Mouse (Mus musculus): ENCODE results near the gene Def8. TPM values are rescaled to one million over a fixed set of nuclear protein-coding genes. Genes with fewer than 3 reads are reported as not detected.

Def8 gene
- polyA plus RNA-seq, 1 experiment from 2014 or later = 32.2 TPM

Other genes with a start within 250 kb of the Def8 start
- 1.0 and 1.3 TPM in 2 replicates for gene Dpep1, start 237.3 kb upstream of the Def8 start, polyA plus RNA-seq (2014; fragmentation: Nextera tagmentation; extraction: Ambion mirVana)
- 63.1 and 74.1 TPM in 2 replicates for gene Chmp1a, start 210.8 kb upstream of the Def8 start, polyA plus RNA-seq (2014; fragmentation: Nextera tagmentation; extraction: Ambion mirVana)
- gene Spata33, start 210.7 kb upstream of the Def8 start, polyA plus RNA-seq (2014; fragmentation: Nextera tagmentation; extraction: Ambion mirVana) = 3.4 and 5.0 TPM in 2 replicates
- 22.6 and 24.2 TPM in 2 replicates for gene Cdk10, start 198.7 kb upstream of the Def8 start, polyA plus RNA-seq (2014; fragmentation: Nextera tagmentation; extraction: Ambion mirVana)
- 1.6 TPM in 2 replicates for gene Spata2l, start 187.3 kb upstream of the Def8 start, polyA plus RNA-seq (2014; fragmentation: Nextera tagmentation; extraction: Ambion mirVana)
- 11.7 and 12.1 TPM in 2 replicates for gene Zfp276, start 169.3 kb upstream of the Def8 start, polyA plus RNA-seq (2014; fragmentation: Nextera tagmentation; extraction: Ambion mirVana)
- 16.8 and 19.8 TPM in 2 replicates for gene Vps9d1, start 169.2 kb upstream of the Def8 start, polyA plus RNA-seq (2014; fragmentation: Nextera tagmentation; extraction: Ambion mirVana)
- gene Fanca, start 105.0 kb upstream of the Def8 start, polyA plus RNA-seq (2014; fragmentation: Nextera tagmentation; extraction: Ambion mirVana) = 22.8 and 27.7 TPM in 2 replicates
- gene Spire2, start 90.8 kb upstream of the Def8 start, polyA plus RNA-seq (2014; fragmentation: Nextera tagmentation; extraction: Ambion mirVana) = 2.9 and 3.0 TPM in 2 replicates
- gene Tcf25, start 49.8 kb upstream of the Def8 start, polyA plus RNA-seq (2014; fragmentation: Nextera tagmentation; extraction: Ambion mirVana) = 148 and 165 TPM in 2 replicates
- gene Mc1r, start 16.4 kb upstream of the Def8 start, polyA plus RNA-seq (2014; fragmentation: Nextera tagmentation; extraction: Ambion mirVana) = 0.06 TPM in 1 of 2 replicates, not detected in the other
- gene Tubb3, start 12.1 kb upstream of the Def8 start, polyA plus RNA-seq (2014; fragmentation: Nextera tagmentation; extraction: Ambion mirVana) = 13.6 and 13.8 TPM in 2 replicates
- gene Afg3l1, start 54.4 kb downstream of the Def8 start, polyA plus RNA-seq (2014; fragmentation: Nextera tagmentation; extraction: Ambion mirVana) = 29.8 and 32.9 TPM in 2 replicates
- 2.2 and 3.2 TPM in 2 replicates for gene Dbndd1, start 91.9 kb downstream of the Def8 start, polyA plus RNA-seq (2014; fragmentation: Nextera tagmentation; extraction: Ambion mirVana)
- 17.8 and 18.5 TPM in 2 replicates for gene Gas8, start 95.3 kb downstream of the Def8 start, polyA plus RNA-seq (2014; fragmentation: Nextera tagmentation; extraction: Ambion mirVana)
- 15.9 and 17.3 TPM in 2 replicates for gene Rhou, start 230.4 kb downstream of the Def8 start, polyA plus RNA-seq (2014; fragmentation: Nextera tagmentation; extraction: Ambion mirVana)

Data from heart, embryonic 11.5 days (tissue).